Mouse (Mus musculus): ENCODE measurements around the gene Fgf13.

GRCm38 (mm10) chrX:59566826-59567694, 811 bp downstream of the Fgf13 start:
- TF ChIP-seq POLR2A (IDR thresholded peaks at IDR 0.05; ENCODE audit: borderline replicate concordance, insufficient read depth, low read length) = no peak
- TF ChIP-seq CTCF (IDR thresholded peaks at IDR 0.05; ENCODE audit: borderline replicate concordance, insufficient read depth, low read depth, low read length) = no peak

Measured in cerebellum, adult 2 months (tissue).